Mouse (Mus musculus): ENCODE results near the gene Fscn2.

DNA sequence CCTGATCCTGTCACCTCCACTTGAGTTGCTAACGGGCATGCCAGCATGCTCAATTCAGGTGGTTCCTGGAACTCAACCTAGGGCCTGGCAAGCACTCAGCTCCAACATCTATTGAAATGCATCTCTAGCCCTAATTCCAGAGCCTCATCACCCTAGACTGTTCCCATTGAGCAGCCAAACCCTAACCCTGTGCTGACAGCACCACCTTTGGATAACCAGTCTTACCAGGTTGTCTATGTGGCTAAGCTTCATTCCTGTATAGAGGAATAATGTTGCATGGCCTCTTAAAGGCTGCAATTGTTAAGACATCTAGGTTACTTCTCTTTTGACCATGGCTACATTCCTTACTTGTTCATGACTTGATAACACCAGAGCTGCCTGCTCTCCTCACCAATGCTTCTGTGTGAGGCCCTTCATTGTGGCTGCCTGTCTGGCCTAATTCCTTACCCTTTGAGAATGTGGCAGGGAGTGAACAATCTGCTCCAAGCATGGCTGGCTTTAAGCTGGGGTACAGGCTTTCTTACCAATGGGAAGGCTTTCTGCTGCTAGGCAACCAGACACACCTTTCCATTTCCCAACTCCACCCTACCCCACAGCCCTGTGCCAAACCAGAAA, 16.2 kb upstream of the Fscn2 start:
- TF ChIP-seq CTCF (IDR thresholded peaks at IDR 0.05) (no peak), EP300 (IDR thresholded peaks at IDR 0.05; ENCODE audit: insufficient read depth, low read depth, low read length) (no peak)

Measured in heart, adult 2 months (tissue).